Mouse (Mus musculus): ENCODE data around the gene Aox1.

DNA sequence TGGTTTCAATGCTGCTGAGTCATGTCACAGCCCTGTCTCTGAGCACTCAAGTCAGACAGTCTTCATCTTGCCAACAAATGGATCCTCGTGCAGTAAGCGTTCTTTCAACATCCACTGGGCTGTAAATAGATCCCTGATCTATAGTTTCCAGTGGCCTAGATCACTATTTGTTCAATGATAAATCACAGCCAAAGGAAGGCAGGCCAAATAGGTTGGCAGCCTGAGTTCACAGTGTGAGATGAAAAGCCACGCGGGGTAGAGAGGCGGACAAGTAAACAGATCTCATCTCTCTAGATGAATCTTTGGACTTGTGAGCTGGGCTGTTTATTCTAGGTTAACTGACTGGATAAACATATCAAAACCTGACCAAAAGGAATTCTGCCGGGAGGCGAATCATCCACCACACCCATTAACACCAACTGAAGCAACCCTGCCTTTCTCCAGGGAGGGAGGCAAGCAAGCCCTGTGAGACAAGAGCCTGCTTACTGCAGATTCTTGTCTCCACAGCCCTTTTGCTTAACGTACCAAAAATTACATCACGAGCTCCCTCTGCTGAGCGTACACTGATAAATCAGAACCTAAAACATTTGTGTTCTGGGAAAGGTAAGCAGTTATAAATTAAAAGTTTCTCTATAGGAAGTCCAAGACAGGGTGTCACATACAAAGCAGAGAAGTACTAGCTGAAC, 114.8 kb downstream of the Aox1 start:
- peak; percentile 45 for TF ChIP-seq CTCF (IDR thresholded peaks at IDR 0.05; ENCODE audit: extremely low read depth, insufficient read depth, low read length)
- no peak for TF ChIP-seq POLR2A (IDR thresholded peaks at IDR 0.05; ENCODE audit: extremely low read depth, insufficient read depth, low read length)
